Mouse (Mus musculus) ES-E14 (cell line): ENCODE data around the gene Kdm8.

Experiments used
- MAFK ChIP-seq: IDR thresholded peaks from 2 replicates; pipeline ENCODE4 v1.6.1; 2014; ENCODE audit warnings: mild to moderate bottlenecking, low read depth, low read length, inconsistent platforms; ENCODE audit not compliant: insufficient read depth
- ZNF384 ChIP-seq: IDR thresholded peaks from 2 replicates; pipeline ENCODE4 v1.6.1; 2012; ENCODE audit warnings: low read depth, low read length, inconsistent platforms

GRCm38 (mm10) chr7:125462200-125462599, 17.7 kb downstream of the Kdm8 start:
- TF ChIP-seq ZNF384 (no peak), MAFK (no peak)
